Mouse (Mus musculus) layer of hippocampus, postnatal 36 days (tissue): ENCODE data around the gene Togaram2. TPM values are rescaled to one million over a fixed set of nuclear protein-coding genes. Genes with fewer than 3 reads are reported as not detected.
A peak's percentile ranks its signal among the peaks of the same experiment; 100 is the strongest.
"Not testable (repeated sequence)": the region's sequence is repeated elsewhere in the genome, so short reads cannot be mapped to it uniquely, and the experiment has no call there.

Experiments
- DNase-seq, 2 experiments: peaks; one replicate each; pipeline ENCODE4 v3.0.0; 2022
- total RNA-seq, 2 experiments: library from RNA; stranded (reverse); gene quantifications; 2 replicates each; pipeline ENCODE4 v1.2.3; 2021

The Togaram2 gene
- 1 to 10 TPM; 1.0 to 1.6 TPM for total RNA-seq

DNA sequence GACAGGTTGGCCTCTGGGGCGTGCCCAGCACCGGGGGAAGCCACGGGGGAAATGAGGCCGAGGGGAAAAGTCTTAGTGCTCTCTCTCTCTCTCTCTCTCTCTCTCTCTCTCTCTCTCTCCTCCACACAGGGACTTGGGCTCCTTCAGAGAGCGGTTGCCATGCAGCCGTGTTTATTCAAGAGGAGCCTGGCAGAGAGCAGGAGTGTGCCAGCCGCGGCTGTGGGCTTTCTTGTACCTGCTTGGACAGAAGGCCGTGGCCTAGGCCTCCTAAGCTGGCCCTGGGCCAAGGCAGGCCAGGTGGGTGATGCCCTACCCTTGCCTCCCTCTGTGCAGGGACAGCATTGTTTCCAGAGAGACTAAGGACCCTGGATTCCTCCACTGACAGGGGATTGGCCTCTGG is at the start of gene Togaram2:
Gene Togaram2 (plus strand): TSS at position 170 of the 400 bp plus-strand sequence.
- no peak for DNase-seq

DNA sequence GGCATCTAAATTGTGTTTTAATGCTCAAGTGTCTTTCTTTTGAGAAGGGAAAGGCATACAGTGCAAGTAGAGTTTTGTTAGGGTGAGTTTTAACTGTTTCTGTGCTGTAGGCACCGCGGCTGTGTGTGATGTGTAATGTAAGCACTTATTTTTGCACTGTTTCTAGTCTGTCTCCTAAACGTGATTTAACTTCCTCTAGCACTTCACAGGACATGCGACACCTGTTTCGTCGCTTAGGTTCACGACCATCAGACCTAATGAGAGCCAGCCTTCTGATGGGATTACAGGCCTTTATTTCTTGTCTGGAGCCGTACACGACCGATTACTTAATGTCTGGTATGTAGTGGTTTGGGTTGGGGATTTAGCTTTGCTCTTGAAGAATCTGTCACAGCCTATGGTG is 41.3 kb upstream of the Togaram2 start:
- no peak for DNase-seq

DNA sequence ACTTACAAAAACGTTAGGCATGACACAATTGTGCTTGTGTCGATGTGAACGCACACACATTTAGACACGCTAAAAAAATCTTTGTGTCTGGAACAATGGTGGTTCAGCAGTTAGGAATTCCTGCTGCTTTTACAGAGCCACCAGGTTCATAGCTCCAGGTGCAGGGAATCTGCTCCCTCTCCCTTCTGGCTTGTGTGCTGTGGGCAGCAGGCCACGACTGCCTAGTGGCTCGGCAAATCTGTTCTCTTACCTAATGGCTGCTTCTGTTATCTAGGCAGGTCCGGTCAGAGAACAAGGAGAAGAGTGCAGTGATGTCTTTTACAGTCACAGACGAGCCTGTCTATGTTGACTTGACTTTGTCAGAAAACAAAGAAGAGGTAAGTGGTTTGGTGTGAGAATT is 39.7 kb upstream of the Togaram2 start:
- no peak for DNase-seq

DNA sequence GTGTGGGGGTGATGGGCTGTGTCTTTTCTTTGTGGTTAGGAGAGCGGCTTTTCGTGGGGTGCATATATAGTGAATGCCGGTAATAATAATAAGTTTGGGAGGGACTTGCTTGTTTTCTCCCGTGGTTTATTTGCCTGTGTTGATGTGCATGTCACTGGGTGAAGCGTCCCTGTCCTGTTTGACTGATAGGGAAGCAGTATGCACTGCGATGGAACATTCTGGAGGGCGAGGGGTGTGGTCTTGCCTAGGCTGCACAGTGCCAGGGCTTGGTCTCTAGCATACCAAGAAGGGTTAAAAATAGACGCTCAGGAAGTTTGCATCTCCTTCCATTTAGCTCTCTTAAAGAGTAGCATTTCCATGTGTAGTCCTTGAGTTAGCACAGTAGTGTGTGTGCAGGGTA is 36.3 kb upstream of the Togaram2 start:
- no peak for DNase-seq

DNA sequence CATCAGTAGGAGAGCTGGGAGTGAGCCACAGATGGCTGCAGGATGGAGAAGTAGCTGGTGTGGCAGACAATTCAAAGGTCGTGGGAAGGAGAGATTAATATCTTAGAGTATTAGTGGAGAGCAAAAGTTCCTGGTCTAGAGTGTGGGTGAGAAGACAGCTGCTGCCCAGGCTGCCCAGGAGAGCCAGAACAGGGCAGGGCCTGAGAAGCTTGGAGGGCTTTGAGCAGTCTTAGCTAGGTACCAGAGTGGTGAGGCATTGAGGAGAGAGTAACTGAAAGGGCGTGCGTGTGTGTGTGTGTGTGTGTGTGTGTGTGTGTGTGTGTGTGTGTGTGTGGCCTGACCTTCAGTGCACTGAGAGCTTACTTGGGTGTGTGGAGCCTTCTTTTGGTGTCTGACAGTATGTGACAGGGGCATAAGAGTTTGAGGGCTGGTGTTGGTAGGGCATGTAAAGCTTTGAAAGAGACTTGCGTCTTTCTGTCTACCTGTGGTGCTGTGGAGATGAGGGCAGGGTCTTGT is 35.3 kb upstream of the Togaram2 start:
- no peak for DNase-seq

DNA sequence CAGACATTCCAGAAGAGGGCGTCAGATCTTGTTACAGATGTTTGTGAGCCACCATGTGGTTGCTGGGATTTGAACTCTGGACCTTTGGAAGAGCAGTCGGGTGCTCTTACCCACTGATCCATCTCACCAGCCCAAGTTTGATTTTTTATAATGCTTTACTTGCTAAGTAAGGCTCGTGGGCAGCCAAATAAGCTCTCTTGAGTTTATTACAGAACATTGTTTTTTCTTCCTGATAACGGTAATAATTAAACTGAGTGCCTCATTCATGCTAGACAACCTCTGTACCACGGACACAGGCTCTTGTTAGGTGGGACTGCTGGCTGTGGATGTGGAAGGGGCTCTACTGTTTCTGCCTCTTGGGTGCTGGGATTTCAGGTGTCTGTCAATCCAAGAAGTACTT is 34.0 kb upstream of the Togaram2 start:
- not testable (repeated sequence) for DNase-seq

DNA sequence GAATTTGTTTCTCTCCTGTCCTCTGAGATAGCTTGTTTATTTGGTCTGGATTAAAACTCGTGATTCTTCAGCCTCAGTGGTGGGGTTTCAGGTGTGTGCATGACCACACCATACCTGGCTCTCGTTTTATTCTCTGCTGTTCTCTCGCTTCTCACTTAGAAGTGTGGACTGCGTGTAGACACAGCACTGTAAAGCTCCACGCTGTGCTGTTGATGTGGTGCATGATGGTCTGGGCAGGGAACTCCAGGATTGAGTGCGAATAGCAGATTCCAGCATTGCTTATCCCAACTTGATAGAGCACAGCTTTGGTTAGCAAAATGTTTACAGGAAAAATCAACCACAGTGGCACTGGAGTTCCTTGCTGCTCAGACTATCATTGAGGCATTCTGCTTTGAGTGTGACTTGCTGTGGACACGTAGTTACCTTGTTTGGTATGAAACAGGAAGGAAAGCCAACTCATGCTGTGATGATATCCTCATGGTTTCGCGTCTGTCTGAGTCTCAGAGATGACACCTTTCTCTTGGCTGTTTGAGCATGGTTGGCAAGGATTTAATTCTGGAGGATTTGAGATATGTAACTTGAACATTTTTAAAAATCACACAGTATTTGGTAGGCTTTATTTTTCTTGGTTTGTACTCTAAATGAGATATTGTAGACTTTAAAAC is 32.5 kb upstream of the Togaram2 start:
- DNase-seq = no peak

DNA sequence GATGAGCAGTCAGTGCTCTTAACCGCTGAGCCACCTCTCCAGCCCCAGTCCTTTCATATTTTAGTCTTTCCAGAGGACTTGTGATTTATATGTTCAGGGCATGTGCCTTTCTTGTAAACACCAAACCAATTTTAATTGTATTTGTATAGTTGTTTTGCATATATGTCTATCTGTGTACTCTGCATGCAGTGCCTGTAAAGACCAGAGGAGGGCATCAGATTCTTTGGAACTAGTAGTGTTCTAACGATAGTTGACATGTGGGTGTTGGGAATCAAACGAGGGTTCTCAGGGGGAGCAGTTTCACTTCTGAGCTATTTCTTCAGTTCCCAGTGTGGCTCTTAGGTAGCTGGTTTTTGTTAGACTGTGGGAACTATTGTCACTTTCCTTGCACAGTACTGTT is 30.9 kb upstream of the Togaram2 start:
- no peak for DNase-seq

DNA sequence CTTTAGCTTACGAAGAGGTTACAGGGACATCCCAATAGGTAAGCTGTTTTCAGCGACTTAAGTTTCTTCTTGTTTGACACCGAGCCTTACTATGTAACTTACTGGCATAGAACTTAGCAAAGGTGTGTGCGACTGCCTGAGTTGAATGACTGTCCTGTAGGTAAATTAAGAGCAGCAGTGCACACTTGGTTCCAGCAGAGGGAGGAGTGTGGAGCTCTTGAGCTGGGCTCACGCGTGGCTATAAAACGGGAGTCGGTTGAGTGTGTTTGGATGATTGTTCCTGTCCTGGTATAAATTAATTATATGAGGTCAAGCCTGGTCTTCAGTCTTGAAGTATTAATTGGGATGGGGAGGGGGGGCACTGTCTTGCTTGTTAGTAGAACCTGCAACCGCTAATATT is 23.1 kb upstream of the Togaram2 start:
- no peak for DNase-seq

DNA sequence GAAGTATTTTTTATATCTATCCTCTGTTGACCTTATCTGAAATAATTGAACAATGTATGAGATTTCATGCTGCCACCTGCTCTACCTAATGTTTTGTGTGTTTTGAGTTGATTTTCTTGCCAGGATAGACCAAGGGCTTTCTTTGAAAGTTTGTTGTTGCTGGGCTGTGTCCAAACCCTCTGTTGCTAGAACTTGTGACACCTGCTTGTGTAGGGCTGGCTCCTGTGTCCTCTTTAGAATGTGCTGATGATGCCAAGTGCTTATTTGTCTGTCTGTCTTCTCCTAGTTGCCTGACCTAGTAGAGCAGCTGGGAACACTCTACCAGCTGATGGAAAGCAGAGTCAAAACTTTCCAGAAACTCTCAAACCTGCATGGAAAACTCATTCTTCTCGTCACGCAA is 20.6 kb upstream of the Togaram2 start:
- no peak for DNase-seq

DNA sequence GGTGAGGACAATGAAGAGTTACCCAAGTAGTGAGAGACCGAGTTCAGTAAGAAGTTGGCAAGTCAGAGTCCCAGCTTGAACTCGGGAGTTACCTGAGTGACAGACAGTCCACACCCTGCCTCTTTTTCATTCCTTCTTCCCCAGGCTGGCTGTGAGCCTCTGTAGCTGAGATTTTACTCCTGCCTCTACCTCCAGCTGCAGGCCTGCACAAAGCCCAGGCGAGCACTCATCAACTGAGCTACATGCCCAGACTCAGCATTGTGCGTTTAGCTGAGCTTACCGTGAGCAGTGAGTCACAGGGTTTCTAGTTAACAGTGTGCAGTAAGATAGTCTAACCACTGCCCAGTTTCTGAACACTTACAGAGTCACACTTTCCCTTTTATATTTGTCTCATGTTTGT is 20.1 kb upstream of the Togaram2 start:
- no peak for DNase-seq

DNA sequence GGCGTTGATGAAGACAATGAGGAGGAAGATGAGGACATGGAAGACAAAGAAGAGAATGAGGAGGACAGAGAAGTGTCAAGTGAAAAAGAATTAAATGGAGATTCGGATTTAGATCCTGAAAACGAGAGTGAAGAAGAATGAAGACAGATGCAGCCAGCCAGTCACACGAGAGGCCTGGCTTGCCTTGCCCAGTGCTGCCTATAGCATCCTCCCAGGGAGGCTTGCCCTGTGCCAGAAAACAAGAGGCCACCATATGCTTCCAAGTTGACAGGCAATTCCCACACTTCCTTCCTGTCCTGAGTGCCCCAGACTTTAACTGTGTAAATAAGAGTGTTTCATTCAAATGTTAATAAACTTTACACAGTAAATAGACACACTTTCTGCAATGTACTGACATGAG is 15.5 kb upstream of the Togaram2 start:
- no peak for DNase-seq

DNA sequence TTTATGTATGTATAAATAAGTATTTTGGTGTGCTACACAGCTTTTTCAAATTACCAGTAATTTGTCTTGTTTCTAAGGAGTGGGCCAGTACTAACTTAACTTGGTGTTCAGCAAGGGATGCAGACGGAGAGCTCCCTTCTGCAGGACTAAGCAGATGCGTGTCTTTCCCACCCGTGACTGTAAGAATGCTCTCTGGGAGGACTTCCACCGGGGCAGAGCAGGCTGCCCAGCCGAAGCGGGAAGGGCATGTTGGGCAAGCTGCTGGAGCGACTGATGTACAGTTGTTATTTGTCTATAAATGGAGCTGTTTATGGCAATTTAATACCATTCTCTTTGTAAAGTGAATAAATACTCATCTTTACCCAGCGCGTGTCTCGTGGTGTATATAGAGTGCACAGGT is 14.4 kb upstream of the Togaram2 start:
- no peak for DNase-seq

DNA sequence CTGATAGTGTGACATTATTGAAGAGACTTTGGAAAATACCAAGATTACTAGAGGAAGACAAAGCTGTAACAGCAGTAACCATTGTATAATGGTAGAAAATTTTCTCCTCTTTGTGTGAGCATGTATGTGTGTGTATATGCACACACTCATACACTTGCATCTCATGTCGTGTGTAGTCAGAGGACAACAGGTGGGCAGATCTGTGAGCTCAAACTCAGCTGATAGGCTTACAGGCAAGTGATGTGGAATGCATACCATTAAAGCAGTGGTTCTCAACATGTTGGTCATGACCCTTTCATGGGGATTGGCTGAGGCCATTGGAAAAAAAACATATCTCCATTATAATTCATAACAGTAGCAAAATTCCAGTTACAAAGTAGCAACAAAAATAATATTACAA is 12.7 kb upstream of the Togaram2 start:
- no peak for DNase-seq

DNA sequence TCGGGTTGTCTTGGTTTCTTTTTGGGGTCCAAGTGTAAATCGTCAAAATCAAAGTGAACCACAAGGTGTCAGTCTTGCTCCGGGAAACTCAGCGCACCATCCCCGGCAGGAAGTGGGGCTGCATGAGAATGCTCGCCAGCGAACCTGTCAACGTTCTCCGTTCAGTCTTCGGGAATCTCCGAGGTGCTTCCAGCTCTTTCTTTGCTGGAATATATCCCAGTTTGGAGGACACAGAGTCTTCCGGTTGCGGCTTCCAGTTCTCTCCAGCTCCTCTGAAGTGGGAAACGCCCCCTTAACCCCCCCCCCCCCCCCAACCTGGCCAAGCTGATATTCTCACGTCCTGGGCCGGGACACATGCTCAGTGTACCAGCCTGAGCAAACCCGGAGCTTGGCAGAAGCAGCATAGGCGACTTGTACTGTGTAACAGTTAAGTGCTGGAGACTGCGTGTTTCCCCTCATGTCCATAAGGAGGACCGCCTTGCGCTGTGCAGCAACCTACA is 10.3 kb upstream of the Togaram2 start:
- peak; percentile 66 to 75 for DNase-seq

DNA sequence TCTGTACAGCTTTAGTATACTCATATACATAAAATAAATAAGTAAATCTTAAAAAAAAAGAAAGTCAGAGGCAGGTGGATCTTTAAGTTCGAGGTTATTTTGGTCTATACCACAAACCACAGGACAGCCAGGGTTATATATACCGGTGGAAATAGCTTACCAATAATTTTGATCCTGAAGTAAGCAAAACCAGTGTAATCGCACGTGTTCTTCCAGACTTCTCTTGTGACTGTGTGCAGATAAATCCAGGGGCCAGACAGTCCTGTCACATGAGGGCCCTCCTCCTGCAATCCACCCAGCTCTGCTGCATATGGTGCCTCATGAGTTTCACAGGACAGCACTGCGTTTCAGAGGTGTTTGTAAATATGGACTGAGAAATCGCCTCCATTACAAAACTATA is 9.6 kb upstream of the Togaram2 start:
- no peak for DNase-seq

DNA sequence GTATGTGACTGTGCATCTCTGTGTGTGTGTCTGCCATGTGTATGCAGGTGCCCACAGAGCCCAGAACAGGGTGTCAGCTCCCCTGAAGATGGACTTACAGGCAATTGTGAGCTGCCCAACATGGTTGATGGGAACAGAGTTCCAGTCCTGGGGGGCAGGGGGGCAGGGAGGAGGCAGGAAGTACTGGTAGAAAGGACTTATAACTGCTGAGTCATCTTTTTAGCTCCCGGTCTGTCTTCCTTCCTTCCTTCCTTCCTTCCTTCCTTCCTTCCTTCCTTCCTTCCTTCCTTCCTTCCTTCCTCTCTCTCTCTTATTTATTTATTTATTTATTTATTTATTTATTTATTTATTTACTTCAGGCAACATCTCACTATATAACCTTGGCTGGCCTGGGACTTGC is 8.9 kb upstream of the Togaram2 start:
- DNase-seq = no peak

DNA sequence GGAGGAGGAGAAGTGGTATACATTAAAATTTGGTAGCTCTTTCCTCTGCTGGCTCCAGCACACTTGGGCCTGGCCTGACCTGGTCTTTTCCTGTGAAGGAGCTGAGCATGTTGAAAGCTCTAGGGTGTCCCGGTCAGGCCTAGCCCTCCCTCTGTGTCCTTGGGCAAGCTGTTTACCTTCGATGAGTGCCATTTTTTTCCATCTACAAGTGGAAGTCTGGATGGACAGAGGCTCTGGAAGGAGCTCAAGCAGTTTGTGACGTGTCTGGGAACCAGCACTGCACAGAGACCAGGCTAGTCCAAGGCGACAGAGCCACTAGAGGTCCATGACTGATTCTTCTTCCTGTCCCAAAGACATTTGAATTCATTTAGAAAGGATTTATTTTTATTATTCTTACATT is 7.9 kb upstream of the Togaram2 start:
- DNase-seq = no peak

DNA sequence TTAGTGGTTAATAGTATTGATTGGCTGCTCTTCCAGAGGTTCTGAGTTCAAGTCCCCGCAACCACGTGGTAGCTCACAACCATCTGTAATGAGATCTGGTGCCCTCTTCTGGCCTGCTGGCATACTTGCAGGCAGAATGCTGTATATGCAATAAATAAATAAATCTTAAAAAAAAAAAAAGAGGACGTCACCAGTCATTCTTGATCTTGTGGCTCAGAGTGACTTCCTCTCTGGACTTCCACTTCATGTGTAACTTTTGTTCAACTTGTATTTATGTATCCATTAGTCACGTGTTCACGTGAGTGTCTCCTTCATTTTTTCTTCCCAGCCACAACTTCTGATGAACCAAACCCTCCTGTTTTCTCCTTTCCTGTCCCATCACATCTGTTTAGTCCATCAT is 3.5 kb upstream of the Togaram2 start:
- DNase-seq = no peak

DNA sequence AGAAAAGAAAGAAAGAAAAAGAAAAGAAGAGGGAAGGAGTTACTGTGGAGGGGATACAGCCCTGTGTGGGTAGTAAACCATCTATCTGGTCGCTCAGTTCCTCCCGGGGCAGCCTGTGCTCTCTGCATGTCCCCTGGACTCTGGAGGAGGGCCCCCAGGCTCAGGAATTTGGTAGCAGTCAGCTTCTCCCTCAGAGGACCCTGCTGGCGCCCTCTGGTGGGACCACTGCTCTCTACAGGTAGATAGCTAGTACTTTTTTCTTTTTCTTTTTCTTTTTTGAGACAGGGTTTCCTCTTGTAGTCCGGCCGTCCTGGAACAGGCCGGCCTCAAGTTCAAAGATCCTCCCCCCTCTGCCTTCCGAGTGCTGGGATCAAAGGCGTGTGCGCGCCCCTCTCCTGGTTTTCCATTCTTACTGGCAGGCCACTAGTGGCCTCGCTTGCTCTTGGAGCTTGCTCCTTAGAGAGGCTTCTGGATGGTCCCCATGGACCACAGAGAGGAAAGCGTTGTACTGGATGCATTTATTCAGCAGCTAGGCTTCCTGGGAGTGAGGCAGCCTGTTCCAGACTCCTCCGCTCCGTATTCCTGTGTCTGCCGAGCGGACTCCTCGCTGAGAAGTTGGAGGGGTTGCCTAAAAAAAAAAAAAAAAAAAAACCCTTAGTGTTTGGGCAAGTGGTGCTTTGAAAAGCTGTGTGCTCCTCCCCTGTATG is 1.1 kb upstream of the Togaram2 start:
- no peak for DNase-seq

DNA sequence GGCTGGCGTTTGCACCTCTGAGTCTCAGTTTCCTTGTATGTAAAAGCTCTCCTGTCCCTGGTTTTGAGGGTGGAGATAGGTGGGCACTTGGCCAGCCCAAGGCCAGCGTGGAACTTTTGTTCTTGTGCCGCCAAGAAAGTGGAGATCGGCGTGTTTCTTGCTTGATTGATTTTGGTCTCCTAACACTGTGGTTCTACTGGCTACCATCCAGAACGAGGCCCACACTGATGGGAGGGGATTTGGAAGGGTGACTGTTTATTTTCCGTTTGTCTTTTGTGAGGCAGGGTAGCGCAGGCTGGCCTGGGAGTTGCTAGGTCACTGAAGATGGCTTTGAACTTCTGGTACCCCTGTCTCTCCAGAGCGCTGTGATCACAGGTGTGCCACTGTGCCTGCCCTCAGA is 875 bp downstream of the Togaram2 start:
- no peak for DNase-seq

DNA sequence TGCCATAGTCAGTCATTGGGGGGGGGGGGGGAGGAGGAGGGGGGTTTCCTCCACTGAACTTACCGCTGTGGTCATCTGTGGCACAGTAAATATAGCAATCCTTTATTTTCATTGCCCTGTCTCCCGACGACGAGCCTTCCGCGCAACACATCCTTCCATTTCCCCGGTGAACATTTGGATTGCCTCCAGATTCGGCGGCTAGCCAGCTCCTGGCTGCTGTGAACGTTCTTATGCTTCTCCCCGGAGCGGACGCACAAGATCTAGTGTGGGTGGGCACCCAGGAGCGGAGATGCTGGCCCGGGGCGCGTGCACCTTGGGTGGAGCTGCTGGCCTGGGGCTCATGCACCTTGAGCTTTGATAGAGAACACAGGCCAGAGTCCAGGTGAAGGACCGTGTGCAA is 1.8 kb downstream of the Togaram2 start:
- DNase-seq = no peak

DNA sequence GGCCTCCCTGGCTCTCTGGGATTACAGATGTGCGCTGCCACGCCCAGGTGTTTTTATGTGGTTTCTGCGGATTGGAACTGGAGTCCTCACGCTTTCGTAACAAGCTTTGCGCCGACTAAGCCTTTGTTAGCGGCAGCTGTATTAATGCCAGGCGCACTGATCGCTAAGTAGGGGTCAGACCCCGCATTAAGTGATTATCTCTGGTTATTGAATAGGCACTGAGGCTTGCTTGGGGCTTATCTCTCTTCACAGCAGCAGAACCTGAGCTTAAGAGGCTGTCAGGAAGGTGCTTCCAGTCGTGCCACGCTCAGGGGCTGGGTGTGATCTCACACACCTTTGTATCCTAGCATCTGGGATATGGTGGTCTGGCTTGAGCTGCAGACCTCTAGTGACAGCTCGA is 8.6 kb downstream of the Togaram2 start:
- no peak for DNase-seq

DNA sequence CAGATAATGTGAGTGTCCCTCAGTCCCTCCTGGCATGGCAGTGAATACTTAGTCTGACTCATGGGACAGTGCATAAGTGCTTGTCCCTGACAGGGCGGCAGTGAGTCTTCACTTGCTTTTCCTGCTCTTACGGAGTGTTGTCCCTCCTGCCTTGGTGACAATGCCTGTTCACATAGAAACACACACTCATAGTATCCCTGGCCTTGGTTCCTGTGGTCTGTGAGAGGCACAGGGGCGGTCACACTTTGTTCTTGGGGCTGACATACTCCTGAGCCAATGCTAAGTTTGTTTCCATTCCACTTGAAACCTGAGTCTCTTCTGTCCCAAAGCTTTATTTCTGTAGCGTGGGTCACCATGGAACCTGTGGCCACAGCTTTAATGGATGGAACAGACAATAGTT is 9.3 kb downstream of the Togaram2 start:
- no peak for DNase-seq
